Mouse (Mus musculus): ENCODE measurements at regions not wholly inside any gene's neighbourhood (a gene's known extent, or its start where the extent isn't known, plus 50 kb on each side); places are given as distances from the start of the nearest gene placed in this dataset.

DNA sequence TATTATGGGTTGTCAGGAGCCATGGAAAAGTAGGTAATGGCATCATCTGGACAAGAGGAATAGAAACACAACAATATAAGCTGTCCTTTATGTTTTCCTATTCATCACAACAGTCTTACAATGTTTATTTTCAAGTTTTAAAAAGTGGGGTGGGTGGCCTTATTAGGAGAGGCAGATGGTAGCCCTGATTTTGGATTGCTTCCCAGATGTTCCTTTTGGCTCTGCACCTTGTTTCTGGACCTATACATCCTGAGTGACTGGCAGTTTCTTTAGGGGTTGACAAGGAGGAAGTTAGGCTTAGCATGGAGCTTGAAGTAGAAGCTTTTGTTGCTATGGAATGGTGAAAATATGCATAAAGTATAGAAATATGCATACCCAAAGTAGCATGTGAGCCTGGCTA, 286.8 kb downstream of the Lmo7 start:
- in situ Hi-C loops (cut with MboI, MseI) = no loop called here

GRCm38 (mm10) chr14:102014976-102015603, 285.3 kb downstream of the Lmo7 start:
- in situ Hi-C loops (cut with MboI, MseI) = no loop called here

DNA sequence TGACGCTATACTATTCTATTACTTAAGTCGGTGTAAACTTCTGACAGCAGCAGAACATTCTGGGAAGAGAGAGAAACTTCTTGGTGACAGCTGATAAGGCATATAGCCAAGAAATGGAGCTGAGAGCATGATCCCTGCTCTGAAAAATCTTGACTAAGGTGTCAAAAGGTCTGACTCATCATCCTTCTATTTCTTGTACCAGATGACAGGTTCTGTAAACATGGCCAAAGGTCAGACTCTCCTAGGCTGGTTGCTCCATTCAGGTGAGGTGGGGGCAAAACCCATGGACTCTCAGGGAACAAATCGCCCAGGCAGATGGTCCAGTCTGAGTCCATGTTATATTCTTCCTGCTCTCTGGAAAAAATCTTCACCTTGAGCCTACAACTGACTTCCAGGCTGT, 283.5 kb downstream of the Lmo7 start:
- in situ Hi-C loops (cut with MboI, MseI) = no loop called here

GRCm38 (mm10) chr14:101997535-101997934, 267.8 kb downstream of the Lmo7 start:
- in situ Hi-C loops (cut with MboI, MseI) = no loop called here

GRCm38 (mm10) chr14:101984401-101984800, 254.6 kb downstream of the Lmo7 start:
- in situ Hi-C loops (cut with MboI, MseI) = no loop called here
